Mouse (Mus musculus): ENCODE data around the gene Gm14525. TPM values are rescaled to one million over a fixed set of nuclear protein-coding genes. Genes with fewer than 3 reads are reported as not detected.
"Not testable (repeated sequence)": the region's sequence is repeated elsewhere in the genome, so short reads cannot be mapped to it uniquely, and the experiment has no call there.

Gene Gm14525
- polyA plus RNA-seq (2014; fragmentation: Nextera tagmentation; extraction: Ambion mirVana): not detected in 2 replicates

- 89% methylated on average over 2 of the region's 5 CpGs for WGBS
- H3K9ac ChIP-seq (ENCODE audit: low read depth, low read length); ATAC-seq (replicated peaks; ENCODE audit: low FRiP score); H3K9me3 ChIP-seq (ENCODE audit: control insufficient read depth, low read length); H3K27me3 ChIP-seq (replicated peaks; ENCODE audit: control insufficient read depth, insufficient read depth, low read length); DNase-seq (ENCODE audit: low spot score); H3K4me2 ChIP-seq; H3K36me3 ChIP-seq (ENCODE audit: control insufficient read depth, insufficient read depth, low read length); H3K27ac ChIP-seq (ENCODE audit: low read depth, low read length); H3K4me1 ChIP-seq (replicated peaks; ENCODE audit: control insufficient read depth, insufficient read depth, low read length); H3K4me3 ChIP-seq (ENCODE audit: low read depth, low read length): not testable (repeated sequence)
These were observed at the start of gene Gm14525 for GRCm38 (mm10) chrX:26702538-26702937. TSS of gene Gm14525 (minus strand) at chrX:26702638.

Other genes starting within 250 kb of the Gm14525 start
- gene Slx, start 157.1 kb downstream of the Gm14525 start, polyA plus RNA-seq (2014; fragmentation: Nextera tagmentation; extraction: Ambion mirVana): not detected in 2 replicates
- not detected in 2 replicates for gene Gm6121, start 233.1 kb upstream of the Gm14525 start, polyA plus RNA-seq (2014; fragmentation: Nextera tagmentation; extraction: Ambion mirVana)